In genomic region chr7:34680771-34681421, GRCm38 (mm10) we compare ENCODE assay signal across 18 mouse cellular contexts. TPM values are rescaled to one million over a fixed set of nuclear protein-coding genes. Genes with fewer than 3 reads are reported as not detected.
DNase-seq lines count a peak whose midpoint lies in the region; ATAC-seq lines count a peak whose summit lies in the region.
"Had no signal": no experiment of that assay in that cellular context is flagged by ENCODE, and none has a peak within 500 bp of the region (broad histone marks: within the 10 kb centered on the region; RNA-seq: fewer than 3 reads in every experiment).

No protein-coding gene starts in this region.

- peak; percentile 70 to 77 for DNase-seq in cerebellum, postnatal 14 days
- DNase-seq in cerebellum, adult 18-20 months, result no peak
- DNase-seq in layer of hippocampus, postnatal 14 days (ENCODE audit: low spot score in 2 of 2), result peak; percentile 52 to 59
- DNase-seq in layer of hippocampus, adult 9-10 months (ENCODE audit: low spot score), result no peak
- peak; percentile 30 for DNase-seq in right cerebral cortex, postnatal 4 days
- DNase-seq in right cerebral cortex, postnatal 25 days, result no peak
- no peak for DNase-seq in liver, embryonic 11.5 days (ENCODE audit: low spot score)
- DNase-seq in adrenal gland, adult 2 months, result no peak
- DNase-seq: adrenal gland, postnatal 14 days; gastrocnemius, postnatal 10 days; heart, postnatal 14 days; kidney, postnatal 10 days; lung, postnatal 4 days; thymus, postnatal 14 days had no signal

- peaks cover 2% of the 10 kb centered on the region for H3K27me3 ChIP-seq in liver, embryonic 11.5 days (replicated peaks; ENCODE audit: control insufficient read depth, insufficient read depth, low read length)

- no peak overlapping the region for H3K4me3 ChIP-seq in liver, embryonic 11.5 days (ENCODE audit: low read depth, low read length)
- H3K4me3 ChIP-seq: limb, embryonic 12.5 days; liver, embryonic 15.5 days had no signal

- no peaks in the 10 kb centered on the region for H3K36me3 ChIP-seq in liver, embryonic 11.5 days (ENCODE audit: control insufficient read depth, insufficient read depth, low read length)
- H3K36me3 ChIP-seq: limb, embryonic 12.5 days; liver, embryonic 15.5 days had no signal

- H3K9ac ChIP-seq in liver, embryonic 11.5 days (ENCODE audit: low read depth, low read length), result no peak overlapping the region
- H3K9ac ChIP-seq: limb, embryonic 12.5 days; liver, embryonic 15.5 days had no signal

- no peak overlapping the region for H3K27ac ChIP-seq in liver, embryonic 11.5 days (ENCODE audit: low read depth, low read length)
- H3K27ac ChIP-seq: limb, embryonic 12.5 days; liver, embryonic 15.5 days; stomach, postnatal 0 days had no signal

- ATAC-seq in liver, embryonic 11.5 days (replicated peaks; ENCODE audit: low FRiP score), result no peak
- ATAC-seq: intestine, embryonic 16.5 days had no signal

- no peak overlapping the region for H3K4me2 ChIP-seq in liver, embryonic 11.5 days
- H3K4me2 ChIP-seq: limb, embryonic 12.5 days; liver, embryonic 15.5 days had no signal

- 53% methylated on average over 15 of the region's 15 CpGs for WGBS in liver, embryonic 11.5 days

- no peaks in the 10 kb centered on the region for H3K4me1 ChIP-seq in liver, embryonic 11.5 days (replicated peaks; ENCODE audit: control insufficient read depth, insufficient read depth, low read length)
- H3K4me1 ChIP-seq: liver, embryonic 15.5 days had no signal

- H3K9me3 ChIP-seq in liver, embryonic 11.5 days (ENCODE audit: control insufficient read depth, low read length), result no peaks in the 10 kb centered on the region
- H3K9me3 ChIP-seq: limb, embryonic 12.5 days; liver, embryonic 15.5 days had no signal

RNA-seq across cellular contexts. Expression of gene Kctd15, which starts 24.4 kb away (rescaled TPM):
- 10 to 100 TPM; 15.9 to 16.4 TPM for total RNA-seq in layer of hippocampus, postnatal 14 days (2021)
- polyA plus RNA-seq in liver, embryonic 11.5 days (2014; fragmentation: Nextera tagmentation; extraction: Ambion mirVana), result 4.3 and 4.9 TPM in 2 replicates
- total RNA-seq in adrenal gland, adult 2 months (2021), result 10 to 100 TPM in 1 of 2 experiments, 1 to 10 TPM in 1; 5.3 to 14.4 TPM
- polyA plus RNA-seq in adrenal gland, adult 2 months (2012; rRNA removed), result 8.7 and 11.6 TPM in 2 replicates

Comparison
In these comparisons a context has a peak if more than half of its experiments do, and no peak if none do; other contexts are left out.
1. DNase-seq: peak in cerebellum, postnatal 14 days (2 of 2), layer of hippocampus, postnatal 14 days (2 of 2) and right cerebral cortex, postnatal 4 days (single experiment); none in cerebellum, adult 18-20 months (0 of 2), layer of hippocampus, adult 9-10 months (single experiment), right cerebral cortex, postnatal 25 days (single experiment), liver, embryonic 11.5 days (single experiment) and adrenal gland, adult 2 months (single experiment).